Mouse (Mus musculus): ENCODE data around the gene Hoxd12. TPM values are rescaled to one million over a fixed set of nuclear protein-coding genes. Genes with fewer than 3 reads are reported as not detected.

Gene Hoxd12
- total RNA-seq, 4 experiments from 2014 or later = not detected

Small RNAs within 50 kb of the gene (microRNA-seq; reads per million reads assigned to microRNA genes)
- gene Gm44463 (0 reads per million in 2 experiments), gene Mir10b (22.3 to 43.5 reads per million in 2 experiments)

Other genes starting within 250 kb of the Hoxd12 start
- 10 to 100 TPM; 61.4 to 65.7 (median 63.9) TPM for gene Lnpk, start 95.6 kb upstream of the Hoxd12 start, total RNA-seq (2022)
- gene Evx2, start 15.5 kb upstream of the Hoxd12 start, total RNA-seq (2022) = not detected
- not detected for gene Hoxd13, start 6.7 kb upstream of the Hoxd12 start, total RNA-seq (2022)
- not detected for gene Hoxd11, start 4.5 kb downstream of the Hoxd12 start, total RNA-seq (2022)
- not detected for gene Hoxd10, start 16.9 kb downstream of the Hoxd12 start, total RNA-seq (2022)
- not detected for gene Hoxd9, start 22.7 kb downstream of the Hoxd12 start, total RNA-seq (2022)
- gene Hoxd8, start 29.6 kb downstream of the Hoxd12 start, total RNA-seq (2022) = not detected
- gene Hoxd3, start 36.9 kb downstream of the Hoxd12 start, total RNA-seq (2022) = not detected
- not detected for gene Hoxd4, start 36.9 kb downstream of the Hoxd12 start, total RNA-seq (2022)
- gene Gm28230, start 51.7 kb downstream of the Hoxd12 start, total RNA-seq (2022) = not detected
- gene Hoxd1, start 88.0 kb downstream of the Hoxd12 start, total RNA-seq (2022) = under 1 TPM in 2 of 4 experiments, not detected in 2; 0.18 to 0.19 TPM
- gene Mtx2, start 150.8 kb downstream of the Hoxd12 start, total RNA-seq (2022) = 10 to 100 TPM; 37.7 to 46.0 (median 41.5) TPM